Mouse (Mus musculus): ENCODE measurements around the gene Ifitm2.

- TF ChIP-seq CTCF (IDR thresholded peaks at IDR 0.05; ENCODE audit: borderline replicate concordance, insufficient read depth, low read depth, low read length) (no peak), POLR2A (IDR thresholded peaks at IDR 0.05; ENCODE audit: borderline replicate concordance, insufficient read depth, low read length) (no peak)
Measured at GRCm38 (mm10) chr7:140990622-140991021, 34.8 kb upstream of the Ifitm2 start.
